8 mouse cellular contexts compared by ENCODE assay signal in the genomic region with DNA sequence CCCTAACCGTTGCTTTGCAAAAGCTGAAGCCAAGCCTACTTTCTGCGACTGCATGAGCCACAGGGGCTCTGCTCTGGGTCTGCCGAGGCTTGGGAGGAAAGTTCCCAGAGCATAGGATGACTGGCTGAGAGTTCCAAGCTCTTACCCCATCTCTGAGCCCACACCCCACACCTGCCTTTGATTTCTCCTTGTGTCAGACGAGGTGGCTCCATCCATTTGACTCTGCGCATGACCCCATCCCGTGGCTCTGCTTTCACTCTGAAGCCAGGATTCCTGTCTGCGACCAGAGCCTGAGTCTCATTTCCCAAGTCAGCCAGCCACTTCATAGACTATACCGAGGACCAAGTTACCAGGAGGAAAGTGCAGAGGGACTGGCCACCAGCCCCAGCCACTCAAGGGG.
DNase-seq lines count a peak whose midpoint lies in the region; ATAC-seq lines count a peak whose summit lies in the region.

No protein-coding gene starts in this region.

- no peak overlapping the region for H3K27ac ChIP-seq in heart, embryonic 12.5 days (ENCODE audit: poor library complexity, severe bottlenecking)
- no peak overlapping the region for H3K27ac ChIP-seq in neural tube, embryonic 11.5 days (ENCODE audit: low read depth, low read length)
- H3K27ac ChIP-seq in limb, embryonic 13.5 days: no peak overlapping the region

- H3K9me3 ChIP-seq in heart, embryonic 12.5 days (replicated peaks): no peaks in the 10 kb centered on the region
- no peaks in the 10 kb centered on the region for H3K9me3 ChIP-seq in neural tube, embryonic 11.5 days (ENCODE audit: control insufficient read depth, low read length)
- no peaks in the 10 kb centered on the region for H3K9me3 ChIP-seq in limb, embryonic 13.5 days

- intact Hi-C loops in heart, postnatal 14 days (cut with DNase I): loop anchor here (2.0 to 5.0 kb wide), 3 partner anchors 76 to 247 kb away; no protein-coding TSS in a partner anchor

- no peak for DNase-seq in heart, postnatal 14 days
- no peak for DNase-seq in neural tube, embryonic 11.5 days (ENCODE audit: low spot score)
- DNase-seq in neural tube, embryonic 10.5 days (ENCODE audit: extremely low spot score, low spot score): no peak
- DNase-seq in left cerebral cortex, adult 8-10 months (ENCODE audit: low spot score in 2 of 2): no peak
- no peak for DNase-seq in urinary bladder, postnatal 25 days (ENCODE audit: low spot score)
- DNase-seq in right cerebral cortex, adult 18-20 months: no peak

- H3K4me2 ChIP-seq in heart, embryonic 12.5 days: peak overlapping the region; percentile 66
- peak overlapping the region; percentile 14; the same call in 1 of the 2 replicates for H3K4me2 ChIP-seq in neural tube, embryonic 11.5 days (ENCODE audit: low read depth)
- peak overlapping the region; percentile 61 for H3K4me2 ChIP-seq in limb, embryonic 13.5 days (replicated peaks)

- 0 out of 2 replicates have a peak, but pooled peaks cover 5% of the 10 kb centered on the region for H3K27me3 ChIP-seq in heart, embryonic 12.5 days (replicated peaks)
- no peaks in the 10 kb centered on the region for H3K27me3 ChIP-seq in neural tube, embryonic 11.5 days (ENCODE audit: control insufficient read depth, insufficient read depth, low read length)
- H3K27me3 ChIP-seq in limb, embryonic 13.5 days: peaks cover 14% of the 10 kb centered on the region

- H3K36me3 ChIP-seq in heart, embryonic 12.5 days: no peaks in the 10 kb centered on the region
- no peaks in the 10 kb centered on the region for H3K36me3 ChIP-seq in neural tube, embryonic 11.5 days (ENCODE audit: control insufficient read depth, insufficient read depth, low read length)
- no peaks in the 10 kb centered on the region for H3K36me3 ChIP-seq in limb, embryonic 13.5 days

- H3K9ac ChIP-seq in heart, embryonic 12.5 days: peak overlapping the region; percentile 60; the same call in 1 of the 2 replicates
- H3K9ac ChIP-seq in neural tube, embryonic 11.5 days (ENCODE audit: low read length): peak overlapping the region; percentile 4; the same call in 1 of the 2 replicates
- H3K9ac ChIP-seq in limb, embryonic 13.5 days: peak overlapping the region; percentile 0; the same call in 1 of the 2 replicates

- peaks cover 11% of the 10 kb centered on the region; the same call in 1 of the 2 replicates for H3K4me1 ChIP-seq in heart, embryonic 12.5 days (replicated peaks)
- H3K4me1 ChIP-seq in neural tube, embryonic 11.5 days (ENCODE audit: control insufficient read depth, insufficient read depth, low read length): no peaks in the 10 kb centered on the region
- no peaks in the 10 kb centered on the region for H3K4me1 ChIP-seq in limb, embryonic 13.5 days

- WGBS in heart, embryonic 12.5 days: 22% methylated on average over 8 of the region's 8 CpGs
- WGBS in neural tube, embryonic 11.5 days: 51% methylated on average over 8 of the region's 8 CpGs
- WGBS in limb, embryonic 13.5 days: 25% methylated on average over 8 of the region's 8 CpGs

- ATAC-seq in heart, embryonic 12.5 days (ENCODE audit: insufficient number of reproducible peaks, low FRiP score): no peak
- ATAC-seq in neural tube, embryonic 11.5 days (ENCODE audit: insufficient read depth, low FRiP score, low TSS enrichment): no peak
- ATAC-seq in limb, embryonic 13.5 days (ENCODE audit: low FRiP score, low read depth): peak; percentile 40; the same call in 1 of the 2 replicates

- peak overlapping the region; percentile 31 for H3K4me3 ChIP-seq in heart, embryonic 12.5 days
- H3K4me3 ChIP-seq in neural tube, embryonic 11.5 days (ENCODE audit: low read depth, low read length): no peak overlapping the region
- peak overlapping the region; percentile 38 for H3K4me3 ChIP-seq in limb, embryonic 13.5 days

Comparison
In these comparisons a context has a peak if more than half of its experiments do, and no peak if none do; other contexts are left out.
1. H3K4me2 ChIP-seq: peak in every context shown above with its lines; median percentile 66 in heart, embryonic 12.5 days; 61 in limb, embryonic 13.5 days; 14 in neural tube, embryonic 11.5 days.
2. H3K9ac ChIP-seq: peak in every context shown above with its lines; median percentile 60 in heart, embryonic 12.5 days; 4 in neural tube, embryonic 11.5 days; 0 in limb, embryonic 13.5 days.